Mouse (Mus musculus) cortical plate, adult 2 months (tissue): Measurements from ENCODE around the gene Wwc1. TPM values are rescaled to one million over a fixed set of nuclear protein-coding genes. Genes with fewer than 3 reads are reported as not detected.

Experiments used
- H3K27ac ChIP-seq: fragments of 200-500 bp; 2 replicates; pipeline ENCODE4 v1.5.1; 2012; ENCODE audit warnings: low read length, control low read depth, inconsistent platforms; ENCODE audit not compliant: insufficient read depth
- H3K4me1 ChIP-seq: fragments of 200-500 bp; 2 replicates; pipeline ENCODE4 v1.6.1; 2011; ENCODE audit warnings: low read length; ENCODE audit not compliant: control insufficient read depth, insufficient read depth
- H3K4me3 ChIP-seq: fragments of 200-500 bp; 2 replicates; pipeline ENCODE4 v1.5.1; 2011; ENCODE audit warnings: mild to moderate bottlenecking, low read length, control low read depth; ENCODE audit not compliant: insufficient read depth
- CTCF ChIP-seq: fragments of 200-500 bp; IDR thresholded peaks from 2 replicates; pipeline ENCODE4 v1.5.1; 2011; ENCODE audit warnings: mild to moderate bottlenecking, control low read depth, low read length; ENCODE audit not compliant: insufficient read depth; ENCODE audit errors: extremely low read depth
- POLR2A ChIP-seq: fragments of 200-500 bp; IDR thresholded peaks from 2 replicates; pipeline ENCODE4 v1.6.1; 2011; ENCODE audit warnings: mild to moderate bottlenecking, low read length, control low read depth; ENCODE audit not compliant: insufficient read depth; ENCODE audit errors: extremely low read depth
- polyA plus RNA-seq: library from polyadenylated mRNA; depleted of rRNA; stranded (reverse); fragments of >200 nt; gene quantifications from 2 replicates; pipeline ENCODE4 v1.2.3, GENCODE M21; 2012

Wwc1 gene
- polyA plus RNA-seq, 1 experiment: 62.7 TPM

- no peak for TF ChIP-seq CTCF
- TF ChIP-seq POLR2A: no peak
- Histone ChIP-seq H3K4me3 (no peak overlapping the region), H3K27ac (no peak overlapping the region), H3K4me1 (peaks cover 2% of the 10 kb centered on the region)
These were observed 39.3 kb downstream of the Wwc1 start for GRCm38 (mm10) chr11:35941064-35941463.

DNA sequence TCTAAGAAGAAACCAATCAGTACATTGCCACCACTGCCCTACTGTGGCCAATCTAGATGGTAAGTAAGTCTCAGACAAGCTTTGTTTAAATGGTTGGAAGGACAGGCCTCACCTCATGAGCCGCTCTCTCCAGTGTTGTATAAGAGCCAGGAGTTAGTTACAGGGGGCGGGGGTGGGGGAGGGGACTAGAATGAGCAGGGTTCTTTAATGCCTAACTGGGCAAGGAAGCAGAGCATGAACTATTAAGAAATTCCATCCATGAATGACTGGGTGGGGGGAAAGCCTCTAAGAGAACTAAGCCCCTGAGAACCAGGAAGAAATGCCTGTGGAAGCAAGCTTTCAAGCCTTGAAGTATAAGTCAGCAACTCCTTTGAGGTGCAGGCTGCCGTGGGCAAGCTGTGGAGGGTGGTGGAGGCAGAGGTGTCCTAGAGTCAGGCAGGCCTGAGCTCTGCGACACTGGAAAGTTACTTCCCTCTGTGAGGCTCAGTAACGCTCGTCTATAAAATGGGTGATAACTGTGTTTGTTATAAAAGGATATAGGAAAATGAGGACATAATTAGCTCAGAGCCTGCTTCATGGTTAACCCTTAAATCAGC, 41.4 kb downstream of the Wwc1 start:
- TF ChIP-seq POLR2A (no peak), CTCF (no peak)

DNA sequence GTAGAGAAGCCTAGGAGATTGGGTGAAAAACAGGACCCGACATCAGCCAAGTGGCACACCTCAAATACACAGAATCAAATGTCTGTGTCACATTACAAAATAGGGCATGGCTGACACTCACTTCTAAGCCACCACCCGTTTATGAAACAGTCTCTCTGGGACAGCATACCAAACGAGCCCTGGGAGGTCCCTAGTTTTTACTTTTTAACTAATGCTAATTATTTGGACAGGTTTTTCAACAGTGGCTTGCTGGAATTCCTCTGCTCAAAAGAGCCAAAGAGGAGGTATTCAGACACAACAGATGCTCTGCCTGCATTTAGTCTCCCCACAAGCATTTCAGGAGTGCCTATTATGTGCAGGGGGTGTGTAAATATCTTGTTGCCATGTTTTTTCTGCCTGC, 44.7 kb downstream of the Wwc1 start:
- Histone ChIP-seq H3K27ac (no peak overlapping the region), H3K4me1 (0 out of 2 replicates have a peak, but pooled peaks cover 1% of the 10 kb centered on the region), H3K4me3 (no peak overlapping the region)
- TF ChIP-seq CTCF (no peak), POLR2A (no peak)

More for the DNA sequence above, 41.4 kb downstream of the Wwc1 start:
- Histone ChIP-seq H3K4me1 (peaks cover 2% of the 10 kb centered on the region), H3K4me3 (no peak overlapping the region), H3K27ac (no peak overlapping the region)

- TF ChIP-seq CTCF (no peak), POLR2A (no peak)
- no peak overlapping the region for H3K27ac ChIP-seq
- 0 out of 2 replicates have a peak, but pooled peaks cover 1% of the 10 kb centered on the region for H3K4me1 ChIP-seq
- no peak overlapping the region for H3K4me3 ChIP-seq
These were observed 45.2 kb downstream of the Wwc1 start for GRCm38 (mm10) chr11:35935133-35935532.

GRCm38 (mm10) chr11:35933402-35934085, 46.8 kb downstream of the Wwc1 start:
- TF ChIP-seq CTCF (no peak), POLR2A (no peak)
- 0 out of 2 replicates have a peak overlapping the region, but pooled peaks have one; percentile 64 for H3K27ac ChIP-seq
- no peak overlapping the region for H3K4me3 ChIP-seq
- 0 out of 2 replicates have a peak, but pooled peaks cover 1% of the 10 kb centered on the region for H3K4me1 ChIP-seq

DNA sequence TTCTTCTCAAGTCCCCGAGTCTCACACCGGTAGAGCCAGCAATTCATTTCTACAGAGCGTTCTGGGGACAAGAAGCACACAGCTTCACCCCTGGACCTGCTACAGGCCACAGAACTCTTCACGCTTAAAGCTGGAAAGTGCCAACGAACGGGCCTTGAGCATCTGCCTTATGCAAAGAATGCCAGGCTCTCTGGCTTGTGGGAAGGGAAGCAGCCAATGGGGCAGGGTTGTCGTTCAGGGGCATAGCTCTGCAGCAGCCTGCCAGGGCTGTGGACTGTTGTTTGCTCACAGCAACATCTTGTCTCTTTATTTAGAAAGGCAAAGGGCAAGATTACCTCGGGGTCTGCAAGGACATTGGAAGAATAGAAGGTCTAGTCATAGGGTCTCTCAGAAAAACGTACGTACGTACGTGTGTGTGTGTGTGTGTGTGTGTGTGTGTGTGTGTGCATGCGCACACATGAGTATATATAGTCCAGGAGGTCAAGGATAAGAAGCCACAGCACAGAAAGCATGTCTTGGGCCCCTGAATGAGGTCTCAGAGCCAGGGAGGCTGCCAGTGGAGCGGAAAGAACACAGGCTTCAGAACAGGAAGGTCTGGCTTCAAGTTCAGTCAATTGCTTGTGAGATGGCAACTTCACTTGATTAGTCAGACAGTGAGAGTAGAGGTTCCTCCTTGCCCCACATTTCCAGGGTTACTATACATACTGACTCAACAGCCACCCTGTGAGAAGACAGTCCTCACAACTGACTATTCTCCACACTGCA, 48.0 kb downstream of the Wwc1 start:
- TF ChIP-seq CTCF: no peak
- no peak for TF ChIP-seq POLR2A
- Histone ChIP-seq H3K27ac (peak overlapping the region; percentile 64), H3K4me3 (no peak overlapping the region), H3K4me1 (0 out of 2 replicates have a peak, but pooled peaks cover 3% of the 10 kb centered on the region)

DNA sequence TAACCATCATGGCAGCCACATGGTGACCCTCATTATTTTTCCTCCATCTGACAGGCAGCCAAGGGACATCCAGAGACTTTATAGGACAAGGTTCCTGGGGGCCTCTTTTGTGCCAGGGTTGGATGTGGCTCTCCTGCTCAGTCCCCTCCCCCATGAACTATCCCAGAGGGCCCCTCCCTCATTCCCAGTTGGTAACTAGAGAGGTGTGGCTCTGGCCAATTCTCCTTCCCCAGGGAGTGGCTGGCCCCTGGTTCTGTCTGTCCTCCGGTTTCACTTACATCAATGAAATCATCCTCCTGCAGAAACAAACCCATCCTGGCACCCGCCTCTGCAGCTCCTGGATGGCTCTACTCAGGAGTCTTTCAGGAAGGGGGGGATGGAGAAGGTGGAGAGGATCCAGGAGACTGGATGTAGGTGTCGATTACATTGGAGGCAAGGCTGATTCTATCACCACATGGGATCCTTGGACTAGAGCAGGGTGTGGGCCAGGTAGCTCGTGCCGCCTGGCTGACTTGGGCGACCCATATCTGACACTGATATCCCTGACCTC, 49.7 kb downstream of the Wwc1 start:
- TF ChIP-seq POLR2A (no peak), CTCF (no peak)
- Histone ChIP-seq H3K4me1 (0 out of 2 replicates have a peak, but pooled peaks cover 3% of the 10 kb centered on the region), H3K4me3 (no peak overlapping the region), H3K27ac (no peak overlapping the region)

- Histone ChIP-seq H3K27ac (no peak overlapping the region), H3K4me1 (0 out of 2 replicates have a peak, but pooled peaks cover 3% of the 10 kb centered on the region), H3K4me3 (no peak overlapping the region)
- TF ChIP-seq CTCF (no peak), POLR2A (no peak)
These were observed 51.9 kb downstream of the Wwc1 start for GRCm38 (mm10) chr11:35928453-35928852.

DNA sequence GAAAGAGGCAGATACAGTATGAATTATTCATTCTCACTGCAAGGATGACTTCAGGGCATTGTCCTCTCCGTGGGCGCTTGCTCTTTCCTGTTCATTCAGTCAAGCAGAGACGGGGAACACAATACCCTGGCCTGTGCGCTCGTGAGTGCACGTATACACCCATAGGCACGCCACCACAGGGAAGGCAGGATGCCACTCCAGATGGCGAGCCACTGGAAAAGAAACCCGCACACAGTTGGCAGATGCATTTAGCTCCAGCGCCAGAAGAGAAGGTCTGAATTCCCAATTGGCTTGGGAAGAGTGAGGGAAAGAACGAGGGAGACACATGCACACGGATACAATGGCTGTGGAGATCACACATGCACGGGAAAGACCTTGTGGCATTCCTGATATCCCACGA, 53.0 kb downstream of the Wwc1 start:
- no peak overlapping the region for H3K4me3 ChIP-seq
- H3K4me1 ChIP-seq: 0 out of 2 replicates have a peak, but pooled peaks cover 2% of the 10 kb centered on the region
- H3K27ac ChIP-seq: no peak overlapping the region
- no peak for TF ChIP-seq POLR2A
- TF ChIP-seq CTCF: no peak

DNA sequence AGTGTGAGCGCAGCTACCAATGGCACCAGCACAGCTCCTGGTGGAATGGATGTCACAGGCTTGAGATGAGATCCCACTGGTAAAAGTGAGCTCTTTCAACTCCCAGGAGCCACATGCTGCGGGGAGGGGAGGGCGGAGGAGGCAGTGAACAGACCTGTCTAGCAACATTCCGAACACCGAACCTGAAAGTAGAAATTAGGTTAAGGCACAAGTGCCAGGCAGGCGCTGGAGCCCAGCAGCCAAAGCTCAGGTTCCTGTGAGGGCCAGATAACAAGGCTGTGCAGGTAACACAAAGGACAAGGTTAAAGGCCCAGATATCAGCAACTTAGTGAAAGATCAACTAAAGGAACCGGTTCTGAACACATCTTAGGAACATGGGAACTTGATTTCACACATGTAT, 54.7 kb downstream of the Wwc1 start:
- H3K4me1 ChIP-seq: peaks cover 7% of the 10 kb centered on the region; the same call in 1 of the 2 replicates
- no peak for TF ChIP-seq CTCF
- TF ChIP-seq POLR2A: no peak
- H3K4me3 ChIP-seq: no peak overlapping the region
- H3K27ac ChIP-seq: no peak overlapping the region
